Mouse (Mus musculus) layer of hippocampus, adult 8-10 months (tissue): ENCODE data around the gene Krtcap2. TPM values are rescaled to one million over a fixed set of nuclear protein-coding genes. Genes with fewer than 3 reads are reported as not detected.

ENCODE experiments used
- DNase-seq, 2 experiments: peaks; one replicate each; pipeline ENCODE4 v3.0.0; 2022; ENCODE audit warnings: low spot score in 2 of 2
- microRNA-seq, 2 experiments: library from miRNA; unstranded; fragments of <30 nt; microRNA quantifications; one replicate each; pipeline ENCODE4 v1.2.0; 2022
- total RNA-seq, 4 experiments: library from RNA; stranded (reverse); gene quantifications; 2 replicates each; pipeline ENCODE4 v1.2.4; 2022

Gene Krtcap2
- total RNA-seq, 4 experiments from 2014 or later: 73.9 to 82.9 (median 79.4) TPM

GRCm38 (mm10) chr3:89280606-89281511 is 35.1 kb downstream of the Krtcap2 start, which contains the start of gene Efna1:
Efna1 (minus strand) TSS chr3:89281142.
- no peak for DNase-seq

- peak in 1 of 2 experiments; percentile 81 for DNase-seq
Measured at GRCm38 (mm10) chr3:89281579-89282290, 36.0 kb downstream of the Krtcap2 start.

- DNase-seq: no peak
Measured at GRCm38 (mm10) chr3:89282291-89282643, 36.5 kb downstream of the Krtcap2 start.

GRCm38 (mm10) chr3:89284261-89284660 is 38.5 kb downstream of the Krtcap2 start:
- DNase-seq: no peak

- DNase-seq: no peak
Measured at GRCm38 (mm10) chr3:89285526-89285925, 39.8 kb downstream of the Krtcap2 start.

- no peak for DNase-seq
Measured at GRCm38 (mm10) chr3:89287286-89287685, 41.5 kb downstream of the Krtcap2 start.

GRCm38 (mm10) chr3:89288503-89288928 is 42.8 kb downstream of the Krtcap2 start:
- DNase-seq: no peak

GRCm38 (mm10) chr3:89291874-89292273 is 46.1 kb downstream of the Krtcap2 start:
- no peak for DNase-seq

- no peak for DNase-seq
Measured at GRCm38 (mm10) chr3:89292303-89292702, 46.5 kb downstream of the Krtcap2 start.

GRCm38 (mm10) chr3:89293247-89293918 is 47.6 kb downstream of the Krtcap2 start:
- no peak for DNase-seq

GRCm38 (mm10) chr3:89294195-89294594 is 48.4 kb downstream of the Krtcap2 start:
- no peak for DNase-seq

GRCm38 (mm10) chr3:89295685-89296230 is 50.0 kb downstream of the Krtcap2 start:
- DNase-seq: no peak

GRCm38 (mm10) chr3:89296761-89297396 is 51.1 kb downstream of the Krtcap2 start:
- DNase-seq: no peak

- no peak for DNase-seq
Measured at GRCm38 (mm10) chr3:89298908-89299307, 53.1 kb downstream of the Krtcap2 start.

GRCm38 (mm10) chr3:89299499-89299898 is 53.7 kb downstream of the Krtcap2 start:
- DNase-seq: no peak

Small RNA genes lying within 50 kb of the gene (microRNA-seq; reads per million reads assigned to microRNA genes)
- gene Mir92b: 6,804 to 10,287 reads per million in 2 experiments

Other genes starting within 250 kb of the Krtcap2 start
- 100 to 1,000 TPM; 144 to 149 (median 146) TPM for gene Rusc1, start 152.7 kb upstream of the Krtcap2 start, total RNA-seq
- under 1 TPM in 1 of 4 experiments, not detected in 3; 0.18 TPM for gene Gm43738, start 144.9 kb upstream of the Krtcap2 start, total RNA-seq
- gene Fdps, start 144.0 kb upstream of the Krtcap2 start, total RNA-seq: 100 to 1,000 TPM in 2 of 4 experiments, 10 to 100 TPM in 2; 84.1 to 119 (median 97.3) TPM
- under 1 TPM in 1 of 4 experiments, not detected in 3; 0.14 TPM for gene Pklr, start 109.8 kb upstream of the Krtcap2 start, total RNA-seq
- gene Hcn3, start 85.8 kb upstream of the Krtcap2 start, total RNA-seq: 10 to 100 TPM; 13.3 to 15.2 (median 14.2) TPM
- gene Clk2, start 81.2 kb upstream of the Krtcap2 start, total RNA-seq: 10 to 100 TPM; 44.5 to 54.1 (median 48.9) TPM
- gene Scamp3, start 68.5 kb upstream of the Krtcap2 start, total RNA-seq: 10 to 100 TPM; 66.2 to 72.5 (median 69.1) TPM
- gene Fam189b, start 62.8 kb upstream of the Krtcap2 start, total RNA-seq: 10 to 100 TPM; 52.6 to 54.5 (median 53.5) TPM
- gene Gba, start 43.0 kb upstream of the Krtcap2 start, total RNA-seq: 10 to 100 TPM; 62.1 to 75.2 (median 68.5) TPM
- gene Thbs3, start 30.8 kb upstream of the Krtcap2 start, total RNA-seq: 10 to 100 TPM; 27.4 to 40.7 (median 35.3) TPM
- gene Mtx1, start 18.9 kb upstream of the Krtcap2 start, total RNA-seq: 10 to 100 TPM; 85.4 to 96.0 (median 94.4) TPM
- gene Muc1, start 16.9 kb upstream of the Krtcap2 start, total RNA-seq: 1 to 10 TPM in 2 of 4 experiments, under 1 TPM in 2; 0.37 to 1.7 (median 1.2) TPM
- gene Trim46, start 343 bp downstream of the Krtcap2 start, total RNA-seq: 10 to 100 TPM; 74.0 to 89.3 (median 80.2) TPM
- gene Dpm3, start 13.4 kb downstream of the Krtcap2 start, total RNA-seq: 10 to 100 TPM; 44.2 to 67.3 (median 61.7) TPM
- 10 to 100 TPM; 51.8 to 69.9 (median 58.2) TPM for gene Slc50a1, start 24.6 kb downstream of the Krtcap2 start, total RNA-seq
- gene Efna1, start 35.2 kb downstream of the Krtcap2 start, total RNA-seq: 10 to 100 TPM in 2 of 4 experiments, 1 to 10 TPM in 2; 7.9 to 12.6 (median 10.5) TPM
- gene Efna3, start 77.0 kb downstream of the Krtcap2 start, total RNA-seq: 10 to 100 TPM; 57.7 to 72.8 (median 60.8) TPM
- gene Efna4, start 92.1 kb downstream of the Krtcap2 start, total RNA-seq: 1 to 10 TPM in 3 of 4 experiments, under 1 TPM in 1; 0.96 to 1.4 (median 1.1) TPM
- gene Adam15, start 104.0 kb downstream of the Krtcap2 start, total RNA-seq: 100 to 1,000 TPM; 129 to 141 (median 137) TPM
- gene Dcst2, start 116.0 kb downstream of the Krtcap2 start, total RNA-seq: under 1 TPM; 0.32 to 0.47 (median 0.39) TPM
- under 1 TPM in 2 of 4 experiments, not detected in 2; 0.16 to 0.48 TPM for gene Dcst1, start 119.3 kb downstream of the Krtcap2 start, total RNA-seq
- 10 to 100 TPM; 12.6 to 18.7 (median 15.9) TPM for gene Zbtb7b, start 148.8 kb downstream of the Krtcap2 start, total RNA-seq
- gene Lenep, start 156.8 kb downstream of the Krtcap2 start, total RNA-seq: 1 to 10 TPM; 1.9 to 7.1 (median 4.3) TPM
- gene Flad1, start 165.9 kb downstream of the Krtcap2 start, total RNA-seq: 10 to 100 TPM; 35.8 to 37.8 (median 37.1) TPM
- gene Cks1b, start 172.4 kb downstream of the Krtcap2 start, total RNA-seq: 1 to 10 TPM; 1.6 to 4.7 (median 2.5) TPM
- 10 to 100 TPM; 16.4 to 22.3 (median 19.9) TPM for gene Shc1, start 172.5 kb downstream of the Krtcap2 start, total RNA-seq
- 10 to 100 TPM; 49.4 to 61.0 (median 53.9) TPM for gene Pygo2, start 184.2 kb downstream of the Krtcap2 start, total RNA-seq
- 10 to 100 TPM; 39.6 to 71.2 (median 51.8) TPM for gene Pbxip1, start 190.7 kb downstream of the Krtcap2 start, total RNA-seq
- gene Pmvk, start 208.6 kb downstream of the Krtcap2 start, total RNA-seq: 10 to 100 TPM; 29.5 to 33.7 (median 31.3) TPM